Comparison of ENCODE assay signal across 8 mouse cellular contexts in the genomic region with DNA sequence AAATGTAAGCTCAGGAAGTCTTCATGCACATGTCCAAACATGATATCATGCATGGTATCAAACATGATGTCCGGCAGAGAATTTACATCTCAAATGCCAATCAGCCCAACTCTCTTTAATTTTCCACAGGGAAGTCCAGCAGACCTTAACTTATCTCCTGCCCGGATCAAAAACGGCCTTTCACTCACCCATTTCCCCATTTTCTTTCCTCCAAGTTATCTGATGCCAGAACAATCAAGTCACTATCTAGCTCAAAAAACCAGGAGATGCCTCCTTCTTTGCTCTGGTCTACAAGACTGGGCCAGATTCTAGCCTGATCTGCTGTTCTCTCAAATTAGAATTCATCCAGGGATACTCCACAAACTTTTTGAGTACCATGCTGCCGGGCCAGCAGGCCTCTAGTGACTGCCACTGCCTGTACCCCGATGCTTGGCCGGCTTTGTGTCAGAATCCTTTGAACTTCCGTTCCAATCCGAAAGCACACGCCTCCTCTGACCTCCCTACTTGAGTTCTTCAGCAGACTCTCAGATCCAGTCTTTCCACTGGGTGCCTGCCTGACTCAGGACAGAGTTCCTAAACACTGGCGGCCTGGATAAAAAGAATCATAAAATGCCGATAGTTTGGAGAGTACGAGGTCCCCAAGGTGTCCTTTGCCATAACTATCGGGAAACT. TPM values are rescaled to one million over a fixed set of nuclear protein-coding genes. Genes with fewer than 3 reads are reported as not detected.
DNase-seq lines count a peak whose midpoint lies in the region; ATAC-seq and TF ChIP-seq lines count a peak whose summit lies in the region.

No protein-coding gene starts in this region.

- H3K4me2 ChIP-seq in hindbrain, postnatal 0 days (ENCODE audit: low read depth, low read length): peak overlapping the region; percentile 74
- H3K4me2 ChIP-seq in liver, embryonic 14.5 days (ENCODE audit: low read depth): peak overlapping the region; percentile 96
- peak overlapping the region; percentile 84 for H3K4me2 ChIP-seq in neural tube, embryonic 11.5 days (ENCODE audit: low read depth)

- peaks cover 16% of the 10 kb centered on the region for H3K4me1 ChIP-seq in hindbrain, postnatal 0 days (ENCODE audit: insufficient read depth, low read length)
- peaks cover 0 to 11% of the 10 kb centered on the region in 2 experiments; a peak in 3 of 4 replicates for H3K4me1 ChIP-seq in liver, embryonic 14.5 days (replicated peaks; ENCODE audit: control insufficient read depth in 2 of 2, insufficient read depth in 2 of 2, low read length in 1 of 2)
- H3K4me1 ChIP-seq in neural tube, embryonic 11.5 days (ENCODE audit: control insufficient read depth, insufficient read depth, low read length): peaks cover 40% of the 10 kb centered on the region

- H3K27me3 ChIP-seq in hindbrain, postnatal 0 days (ENCODE audit: insufficient read depth, low read length): no peaks in the 10 kb centered on the region
- peaks cover 36% of the 10 kb centered on the region for H3K27me3 ChIP-seq in liver, embryonic 14.5 days (ENCODE audit: control insufficient read depth, insufficient read depth, low read length)
- no peaks in the 10 kb centered on the region for H3K27me3 ChIP-seq in neural tube, embryonic 11.5 days (ENCODE audit: control insufficient read depth, insufficient read depth, low read length)

- no peaks in the 10 kb centered on the region for H3K36me3 ChIP-seq in hindbrain, postnatal 0 days (ENCODE audit: insufficient read depth, low read length)
- no peaks in the 10 kb centered on the region for H3K36me3 ChIP-seq in liver, embryonic 14.5 days (replicated peaks; ENCODE audit: control insufficient read depth, insufficient read depth, low read depth)
- H3K36me3 ChIP-seq in neural tube, embryonic 11.5 days (ENCODE audit: control insufficient read depth, insufficient read depth, low read length): no peaks in the 10 kb centered on the region

- peak overlapping the region; percentile 47 for H3K9ac ChIP-seq in hindbrain, postnatal 0 days (replicated peaks; ENCODE audit: low read length)
- peak overlapping the region; percentile 59 for H3K9ac ChIP-seq in liver, embryonic 14.5 days (replicated peaks)
- H3K9ac ChIP-seq in neural tube, embryonic 11.5 days (ENCODE audit: low read length): peak overlapping the region; percentile 63

- no peaks in the 10 kb centered on the region for H3K9me3 ChIP-seq in hindbrain, postnatal 0 days (ENCODE audit: low read length)
- no peaks in the 10 kb centered on the region for H3K9me3 ChIP-seq in liver, embryonic 14.5 days (ENCODE audit: control insufficient read depth, low read length)
- no peaks in the 10 kb centered on the region for H3K9me3 ChIP-seq in neural tube, embryonic 11.5 days (ENCODE audit: control insufficient read depth, low read length)

- peak; percentile 24 for DNase-seq in left cerebral cortex, postnatal 4 days
- DNase-seq in left cerebral cortex, adult 9 months (ENCODE audit: low spot score in 2 of 2): no peak
- peak; percentile 72 to 74 for DNase-seq in adrenal gland, postnatal 36 days
- DNase-seq in gastrocnemius, adult 2 months: peak; percentile 58
- peak; percentile 64 for DNase-seq in hindbrain, postnatal 0 days (ENCODE audit: low spot score)
- no peak for DNase-seq in liver, embryonic 14.5 days (ENCODE audit: low read depth in 3 of 3, low spot score in 3 of 3)
- DNase-seq in neural tube, embryonic 11.5 days (ENCODE audit: low spot score): peak; percentile 69
- DNase-seq in cerebellum, postnatal 4 days (ENCODE audit: low spot score in 2 of 2): no peak

- 11% methylated on average over 13 of the region's 13 CpGs for WGBS in hindbrain, postnatal 0 days
- 9% methylated on average over 13 of the region's 13 CpGs for WGBS in liver, embryonic 14.5 days (ENCODE audit: insufficient replicate concordance)
- 13% methylated on average over 13 of the region's 13 CpGs for WGBS in neural tube, embryonic 11.5 days

- intact Hi-C loops in left cerebral cortex, postnatal 4 days (cut with DNase I): no loop called here
- intact Hi-C loops in gastrocnemius, adult 2 months (cut with DNase I): loop anchor here (2.0 kb wide), 1 partner anchor 33 kb away; no protein-coding TSS in a partner anchor

- TF ChIP-seq EP300 in liver, embryonic 14.5 days (IDR thresholded peaks at IDR 0.05; ENCODE audit: low read depth): no peak

- peak overlapping the region; percentile 93 for H3K27ac ChIP-seq in gastrocnemius, adult 2 months
- peak overlapping the region; percentile 79 for H3K27ac ChIP-seq in hindbrain, postnatal 0 days
- no peak overlapping the region for H3K27ac ChIP-seq in liver, embryonic 14.5 days
- H3K27ac ChIP-seq in neural tube, embryonic 11.5 days (ENCODE audit: low read depth, low read length): peak overlapping the region; percentile 86

- no peak for ATAC-seq in hindbrain, postnatal 0 days
- no peak for ATAC-seq in liver, embryonic 14.5 days (ENCODE audit: insufficient read depth)
- ATAC-seq in neural tube, embryonic 11.5 days (ENCODE audit: insufficient read depth, low FRiP score, low TSS enrichment): no peak

- peak overlapping the region; percentile 74 for H3K4me3 ChIP-seq in gastrocnemius, adult 2 months
- H3K4me3 ChIP-seq in hindbrain, postnatal 0 days (ENCODE audit: low read length): peak overlapping the region; percentile 97
- H3K4me3 ChIP-seq in liver, embryonic 14.5 days (ENCODE audit: insufficient read depth in 1 of 2, low read depth in 2 of 2, low read length in 2 of 2): peak overlapping the region; percentile 62 to 72
- peak overlapping the region; percentile 86 for H3K4me3 ChIP-seq in neural tube, embryonic 11.5 days (ENCODE audit: low read depth, low read length)

- no peak for TF ChIP-seq CTCF in gastrocnemius, adult 2 months (IDR thresholded peaks at IDR 0.05)
- TF ChIP-seq CTCF in hindbrain, postnatal 0 days (IDR thresholded peaks at IDR 0.05; ENCODE audit: low read depth): no peak
- no peak for TF ChIP-seq CTCF in liver, embryonic 14.5 days (IDR thresholded peaks at IDR 0.05; ENCODE audit: low read depth)

RNA-seq across cellular contexts. Expression of a gene that starts 0.9 kb away (rescaled TPM):
- 10 to 100 TPM; 18.8 to 20.1 TPM for total RNA-seq in left cerebral cortex, postnatal 4 days (2021)
- 10 to 100 TPM; 21.5 to 34.8 TPM for total RNA-seq in adrenal gland, postnatal 36 days (2021)
- 1 to 10 TPM; 1.8 to 3.1 TPM for total RNA-seq in gastrocnemius, adult 2 months (2021)
- total RNA-seq in hindbrain, postnatal 0 days (2014; rRNA removed): 23.6 and 25.4 TPM in 2 replicates
- 7.9 and 8.2 TPM in 2 replicates for polyA plus RNA-seq in hindbrain, postnatal 0 days (2015; fragmentation: Nextera tagmentation; extraction: Ambion mirVana)
- polyA plus RNA-seq in liver, embryonic 14.5 days (2012; rRNA removed): 0.88 and 1.0 TPM in 2 replicates
- 0.91 and 1.1 TPM in 2 replicates for polyA plus RNA-seq in liver, embryonic 14.5 days (2014; fragmentation: Nextera tagmentation; extraction: Ambion mirVana)
- 13.1 and 13.2 TPM in 2 replicates for polyA plus RNA-seq in neural tube, embryonic 11.5 days (2014; fragmentation: Nextera tagmentation; extraction: Ambion mirVana)

RNA-seq across cellular contexts. Expression of a gene that starts 36.5 kb away (rescaled TPM):
- total RNA-seq in left cerebral cortex, postnatal 4 days (2021): 10 to 100 TPM; 74.3 to 76.8 TPM
- 10 to 100 TPM; 60.5 to 61.1 TPM for total RNA-seq in adrenal gland, postnatal 36 days (2021)
- total RNA-seq in gastrocnemius, adult 2 months (2021): 10 to 100 TPM; 11.1 to 14.1 TPM
- 64.1 and 70.8 TPM in 2 replicates for total RNA-seq in hindbrain, postnatal 0 days (2014; rRNA removed)
- polyA plus RNA-seq in hindbrain, postnatal 0 days (2015; fragmentation: Nextera tagmentation; extraction: Ambion mirVana): 139 and 146 TPM in 2 replicates
- polyA plus RNA-seq in liver, embryonic 14.5 days (2012; rRNA removed): 53.5 and 61.6 TPM in 2 replicates
- 53.6 and 54.6 TPM in 2 replicates for polyA plus RNA-seq in liver, embryonic 14.5 days (2014; fragmentation: Nextera tagmentation; extraction: Ambion mirVana)
- 110 and 111 TPM in 2 replicates for polyA plus RNA-seq in neural tube, embryonic 11.5 days (2014; fragmentation: Nextera tagmentation; extraction: Ambion mirVana)

RNA-seq across cellular contexts. Expression of a gene that starts 40.4 kb away (rescaled TPM):
- 10 to 100 TPM in 1 of 2 experiments, 1 to 10 TPM in 1; 9.4 to 11.5 TPM for total RNA-seq in left cerebral cortex, postnatal 4 days (2021)
- total RNA-seq in adrenal gland, postnatal 36 days (2021): not detected
- not detected for total RNA-seq in gastrocnemius, adult 2 months (2021)
- total RNA-seq in hindbrain, postnatal 0 days (2014; rRNA removed): 15.1 and 35.0 TPM in 2 replicates
- 16.7 and 19.1 TPM in 2 replicates for polyA plus RNA-seq in hindbrain, postnatal 0 days (2015; fragmentation: Nextera tagmentation; extraction: Ambion mirVana)
- polyA plus RNA-seq in liver, embryonic 14.5 days (2012; rRNA removed): 0.11 TPM in 2 replicates
- polyA plus RNA-seq in liver, embryonic 14.5 days (2014; fragmentation: Nextera tagmentation; extraction: Ambion mirVana): not detected in 2 replicates
- polyA plus RNA-seq in neural tube, embryonic 11.5 days (2014; fragmentation: Nextera tagmentation; extraction: Ambion mirVana): 2.6 and 3.6 TPM in 2 replicates

RNA-seq across cellular contexts. Expression of a gene that starts 41.3 kb away (rescaled TPM):
- under 1 TPM; 0.62 to 0.84 TPM for total RNA-seq in left cerebral cortex, postnatal 4 days (2021)
- not detected for total RNA-seq in adrenal gland, postnatal 36 days (2021)
- not detected for total RNA-seq in gastrocnemius, adult 2 months (2021)
- total RNA-seq in hindbrain, postnatal 0 days (2014; rRNA removed): 0.21 and 0.83 TPM in 2 replicates
- 0.73 and 0.76 TPM in 2 replicates for polyA plus RNA-seq in hindbrain, postnatal 0 days (2015; fragmentation: Nextera tagmentation; extraction: Ambion mirVana)
- not detected in 2 replicates for polyA plus RNA-seq in liver, embryonic 14.5 days (2012; rRNA removed)
- 0.06 TPM in 1 of 2 replicates, not detected in the other for polyA plus RNA-seq in liver, embryonic 14.5 days (2014; fragmentation: Nextera tagmentation; extraction: Ambion mirVana)
- polyA plus RNA-seq in neural tube, embryonic 11.5 days (2014; fragmentation: Nextera tagmentation; extraction: Ambion mirVana): 0.25 and 0.58 TPM in 2 replicates

RNA-seq across cellular contexts. Expression of a gene that starts 52.7 kb away (rescaled TPM):
- 10 to 100 TPM; 35.7 to 38.4 TPM for total RNA-seq in left cerebral cortex, postnatal 4 days (2021)
- total RNA-seq in adrenal gland, postnatal 36 days (2021): 10 to 100 TPM in 1 of 2 experiments, 1 to 10 TPM in 1; 7.9 to 11.0 TPM
- total RNA-seq in gastrocnemius, adult 2 months (2021): 10 to 100 TPM in 1 of 2 experiments, 1 to 10 TPM in 1; 8.7 to 21.6 TPM
- total RNA-seq in hindbrain, postnatal 0 days (2014; rRNA removed): 66.9 and 75.7 TPM in 2 replicates
- 45.6 and 47.5 TPM in 2 replicates for polyA plus RNA-seq in hindbrain, postnatal 0 days (2015; fragmentation: Nextera tagmentation; extraction: Ambion mirVana)
- 5.4 and 5.6 TPM in 2 replicates for polyA plus RNA-seq in liver, embryonic 14.5 days (2012; rRNA removed)
- polyA plus RNA-seq in liver, embryonic 14.5 days (2014; fragmentation: Nextera tagmentation; extraction: Ambion mirVana): 6.2 and 6.8 TPM in 2 replicates
- polyA plus RNA-seq in neural tube, embryonic 11.5 days (2014; fragmentation: Nextera tagmentation; extraction: Ambion mirVana): 20.9 and 21.8 TPM in 2 replicates

Comparison
In these comparisons a context has a peak if more than half of its experiments do, and no peak if none do; other contexts are left out.
1. DNase-seq: peak in left cerebral cortex, postnatal 4 days (single experiment), adrenal gland, postnatal 36 days (2 of 2), gastrocnemius, adult 2 months (single experiment), hindbrain, postnatal 0 days (single experiment) and neural tube, embryonic 11.5 days (single experiment); none in left cerebral cortex, adult 9 months (0 of 2), liver, embryonic 14.5 days (0 of 3) and cerebellum, postnatal 4 days (0 of 2).
2. RNA of a gene that starts 40.4 kb away (total RNA-seq): 15.1 to 35.0 TPM in hindbrain, postnatal 0 days and 9.4 to 11.5 TPM in left cerebral cortex, postnatal 4 days; not detected in adrenal gland, postnatal 36 days and not detected in gastrocnemius, adult 2 months; every median in the first group is over 4 times any median in the second.
3. Peak in every context shown above with its lines, with median percentiles within 50 percentile points of each other: H3K4me3 ChIP-seq, H3K4me2 ChIP-seq and H3K9ac ChIP-seq.